Mouse (Mus musculus) kidney, adult 2 months (tissue): Measurements from ENCODE around the gene Nlrc5.

Source experiments
- CTCF ChIP-seq: fragments of 200-500 bp; conservative IDR thresholded peaks from 2 replicates; pipeline ENCODE4 v1.5.1; 2011; ENCODE audit warnings: low read depth, mild to moderate bottlenecking, control low read depth, low read length, moderate library complexity, mixed read lengths; ENCODE audit not compliant: insufficient read depth, insufficient read length
- POLR2A ChIP-seq: fragments of 200-500 bp; IDR thresholded peaks from one replicate; pipeline ENCODE4 v1.6.1; 2011; ENCODE audit warnings: low read depth, low read length, control low read depth

DNA sequence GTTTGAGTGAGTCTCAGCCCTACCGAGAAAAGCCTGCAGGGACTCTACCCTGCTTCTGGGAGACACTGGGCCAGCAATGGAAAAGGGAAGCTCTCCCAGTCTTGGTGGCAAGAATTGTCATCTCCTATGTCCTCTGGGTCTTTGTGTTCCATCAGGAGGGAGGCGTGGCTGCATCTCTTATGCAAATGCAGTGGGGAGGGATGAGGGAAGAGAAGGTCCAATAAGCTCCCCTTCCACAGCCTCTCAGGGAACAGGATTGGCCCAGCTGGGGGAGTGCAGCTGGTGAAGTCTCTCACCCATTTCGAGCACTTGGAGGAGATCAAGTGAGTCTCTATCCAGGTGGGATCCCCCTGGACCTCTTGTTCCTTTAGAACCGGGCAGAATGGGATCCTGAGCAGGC is 87.3 kb downstream of the Nlrc5 start:
- TF ChIP-seq CTCF (no peak), POLR2A (no peak)
